Mouse (Mus musculus) spleen, adult 18-20 months (tissue): ENCODE measurements around the gene Hpcal4.
"Not testable (repeated sequence)": the region's sequence is repeated elsewhere in the genome, so short reads cannot be mapped to it uniquely, and the experiment has no call there.

Experiments used
- DNase-seq, 2 experiments: peaks; one replicate each; pipeline ENCODE4 v3.0.0; 2022; ENCODE audit warnings: mixed read lengths in 2 of 2

The Hpcal4 gene

GRCm38 (mm10) chr4:123182328-123183238 is at the start of gene Hpcal4:
Hpcal4 (plus strand) TSS chr4:123183227.
- DNase-seq = peak in 1 of 2 experiments; percentile 2

- DNase-seq = no peak
These were observed 45.5 kb upstream of the Hpcal4 start for GRCm38 (mm10) chr4:123137551-123137950.

GRCm38 (mm10) chr4:123139513-123140154 is 43.4 kb upstream of the Hpcal4 start, which contains the start of gene Ppie:
Ppie (minus strand) TSS chr4:123139951.
- peak; percentile 59 to 69 for DNase-seq

GRCm38 (mm10) chr4:123147446-123148150 is 35.4 kb upstream of the Hpcal4 start:
- no peak for DNase-seq

- DNase-seq = no peak
These were observed 31.0 kb upstream of the Hpcal4 start for GRCm38 (mm10) chr4:123152003-123152402.

- no peak for DNase-seq
These were observed 30.1 kb upstream of the Hpcal4 start for GRCm38 (mm10) chr4:123152976-123153375.

- DNase-seq = no peak
These were observed 28.0 kb upstream of the Hpcal4 start for GRCm38 (mm10) chr4:123155004-123155403.

- DNase-seq = no peak
These were observed 27.6 kb upstream of the Hpcal4 start for GRCm38 (mm10) chr4:123155427-123155826.

- no peak for DNase-seq
These were observed 27.2 kb upstream of the Hpcal4 start for GRCm38 (mm10) chr4:123155840-123156239.

- DNase-seq = no peak
These were observed 22.5 kb upstream of the Hpcal4 start for GRCm38 (mm10) chr4:123160571-123160970.

- DNase-seq = not testable (repeated sequence)
These were observed 21.8 kb upstream of the Hpcal4 start for GRCm38 (mm10) chr4:123161251-123161650.

GRCm38 (mm10) chr4:123162305-123162917 is 20.6 kb upstream of the Hpcal4 start:
- DNase-seq = no peak

- no peak for DNase-seq
These were observed 18.9 kb upstream of the Hpcal4 start for GRCm38 (mm10) chr4:123164157-123164556.

GRCm38 (mm10) chr4:123171811-123172210 is 11.2 kb upstream of the Hpcal4 start:
- DNase-seq = no peak

- peak; percentile 14 to 25 for DNase-seq
These were observed 421 bp downstream of the Hpcal4 start for GRCm38 (mm10) chr4:123183239-123184056.

- no peak for DNase-seq
These were observed 1.8 kb downstream of the Hpcal4 start for GRCm38 (mm10) chr4:123184816-123185215.

GRCm38 (mm10) chr4:123192336-123192735 is 9.3 kb downstream of the Hpcal4 start:
- DNase-seq = no peak

- DNase-seq = no peak
These were observed 10.8 kb downstream of the Hpcal4 start for GRCm38 (mm10) chr4:123193791-123194190.

GRCm38 (mm10) chr4:123196695-123197094 is 13.7 kb downstream of the Hpcal4 start:
- DNase-seq = no peak

- DNase-seq = peak in 1 of 2 experiments; percentile 46
These were observed 17.8 kb downstream of the Hpcal4 start for GRCm38 (mm10) chr4:123200771-123201185.

GRCm38 (mm10) chr4:123201186-123202093 is 18.4 kb downstream of the Hpcal4 start, which contains the start of gene Nt5c1a:
Nt5c1a (plus strand) TSS chr4:123201504.
- no peak for DNase-seq
